Mouse (Mus musculus) embryonic stem cell, embryonic (primary cell): ENCODE measurements around the gene Sh3gl2.

Experiments
- CTCF ChIA-PET, 4 experiments: fragments of 300-600 bp in 2 of 4; fragments of 350-600 bp in 2 of 4; sonication (Branson Sonifier 250); formaldehyde crosslinking; loops; one replicate each; lab custom pipeline; 2022; ENCODE audit warnings: inconsistent platforms in 2 of 4; lab: Charles Lee
- POLR2A ChIA-PET, 4 experiments: fragments of 300-600 bp in 2 of 4; fragments of 350-600 bp in 2 of 4; sonication (Branson Sonifier 250); formaldehyde crosslinking; loops; one replicate each; lab custom pipeline; 2022; ENCODE audit warnings: antibody characterized with exemption in 4 of 4, inconsistent platforms in 1 of 4; lab: Charles Lee

Gene Sh3gl2

DNA sequence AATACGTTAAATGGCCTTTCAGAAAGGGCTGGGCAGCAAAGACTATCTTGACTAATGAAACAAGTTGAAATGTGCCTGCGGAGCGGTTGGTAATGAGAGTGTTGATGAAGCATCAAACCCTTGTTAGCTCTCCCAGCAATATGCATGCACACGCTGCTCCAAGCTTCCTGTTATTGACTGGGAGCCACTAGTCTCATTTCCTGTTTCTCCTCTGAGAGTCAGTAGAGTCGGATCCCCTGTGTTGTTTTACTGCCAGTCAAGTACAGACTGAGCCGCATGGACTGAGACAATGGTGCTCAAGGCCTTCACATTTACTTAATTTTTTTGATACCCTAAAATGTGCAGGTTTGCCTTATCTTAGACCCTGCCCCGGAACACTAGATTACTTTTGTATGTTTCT lies 386.1 kb downstream of the Sh3gl2 start:
- POLR2A ChIA-PET, result no interaction called here

DNA sequence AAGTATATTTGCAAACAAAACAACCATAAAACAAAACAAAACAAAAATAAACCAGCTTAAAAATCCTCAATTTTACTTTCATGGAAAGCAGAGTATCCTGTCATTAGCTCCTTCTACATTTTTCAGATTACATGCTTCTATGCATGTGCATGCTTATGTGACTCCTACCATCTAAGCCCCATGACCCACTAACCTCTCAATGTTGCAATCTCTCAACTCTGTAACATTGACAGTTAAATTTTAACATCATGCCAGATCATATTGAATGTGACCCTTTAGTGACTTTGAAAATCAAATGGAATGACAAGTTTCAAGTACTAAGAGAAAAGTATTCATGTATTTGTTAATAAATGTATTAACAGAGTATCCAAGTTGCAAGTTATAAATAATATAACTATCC lies 389.2 kb downstream of the Sh3gl2 start:
- ChIA-PET CTCF (no interaction called here), POLR2A (no interaction called here)

More for the DNA sequence above, 386.1 kb downstream of the Sh3gl2 start:
- CTCF ChIA-PET, result no interaction called here

DNA sequence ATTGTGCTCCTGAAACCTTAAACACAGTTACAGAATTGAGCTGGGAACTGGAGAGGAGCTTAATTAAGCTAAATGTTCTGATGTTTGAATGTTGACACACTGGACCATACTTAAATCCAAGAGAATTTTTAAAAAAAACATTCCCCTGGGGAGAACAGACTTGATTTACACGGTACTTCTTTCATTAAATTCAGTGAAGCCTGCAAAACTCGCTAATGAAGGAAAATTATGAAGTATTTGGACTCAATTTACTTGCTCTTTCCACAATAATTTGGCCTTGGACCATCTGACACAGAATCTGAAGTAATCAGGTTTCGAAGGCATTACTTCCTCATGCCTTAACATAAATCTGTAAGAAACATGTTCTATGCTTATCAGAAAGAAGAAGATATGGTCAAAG lies 408.4 kb downstream of the Sh3gl2 start:
- POLR2A ChIA-PET, result no interaction called here
- CTCF ChIA-PET, result no interaction called here

DNA sequence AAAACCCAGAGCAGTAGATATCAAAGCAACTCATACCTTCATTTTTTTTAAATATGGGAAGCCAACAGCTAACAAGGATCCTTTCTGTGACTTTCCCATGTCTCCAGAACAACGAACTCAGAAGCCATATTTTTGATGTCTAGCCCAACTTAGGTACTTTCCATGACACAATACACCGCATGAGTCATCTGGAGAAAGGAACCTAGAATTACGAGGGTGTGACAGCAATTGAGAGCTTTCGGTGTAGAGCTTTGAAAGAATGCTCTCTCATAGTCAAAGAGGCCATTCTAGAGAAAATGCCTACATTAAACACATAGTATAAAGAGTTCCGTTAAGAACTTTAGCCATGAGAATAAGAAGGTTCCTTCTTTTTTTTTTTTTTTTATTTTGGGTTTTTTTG lies 413.8 kb downstream of the Sh3gl2 start:
- POLR2A ChIA-PET, result no interaction called here
- CTCF ChIA-PET, result interaction anchor here in 1 of 4 experiments (0.6 kb wide), 2 partner anchors 82 to 221 kb away, joined by 3 read pairs; no protein-coding TSS in a partner anchor

DNA sequence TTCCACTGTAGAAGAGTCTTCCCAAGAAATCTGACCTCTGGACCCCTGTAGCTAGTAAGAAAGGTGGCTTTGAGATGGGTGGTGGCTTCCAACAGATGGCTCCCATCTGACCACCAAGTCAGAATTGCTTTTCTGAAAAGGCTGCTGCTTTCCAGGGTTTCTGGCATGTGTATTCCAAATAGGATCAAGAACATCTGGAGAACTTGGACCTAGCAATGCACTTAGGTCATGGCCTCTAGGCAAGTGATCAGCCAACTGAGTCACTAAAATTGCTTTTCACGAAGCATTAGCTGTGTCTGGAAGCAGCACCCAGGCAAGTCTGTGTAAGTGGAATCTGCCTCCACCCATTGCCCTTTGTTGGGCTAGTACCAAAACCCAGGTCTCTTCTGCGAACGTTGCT lies 414.3 kb downstream of the Sh3gl2 start:
- ChIA-PET POLR2A (no interaction called here), CTCF (interaction anchor here in 1 of 4 experiments (0.6 kb wide), 2 partner anchors 83 to 220 kb away, joined by 3 read pairs; no protein-coding TSS in a partner anchor)

DNA sequence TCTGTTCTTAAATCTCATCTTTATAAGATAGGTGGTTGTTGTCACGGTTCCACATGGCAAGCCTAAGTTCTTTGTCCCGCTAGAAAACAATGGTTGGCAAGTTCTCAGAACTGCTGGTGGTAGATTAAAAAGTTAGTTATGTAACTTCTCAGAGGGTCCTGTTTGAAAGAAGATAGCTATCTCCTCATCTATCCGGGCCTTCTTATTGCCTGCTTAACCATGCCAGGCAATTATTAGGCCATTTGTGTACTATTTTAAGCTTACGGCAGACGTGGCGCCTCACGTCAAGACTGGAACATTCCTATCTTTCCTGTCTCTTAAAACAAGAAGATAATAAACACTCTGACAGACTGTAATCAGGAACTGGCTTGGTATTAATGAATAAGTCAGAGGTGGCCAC lies 424.5 kb downstream of the Sh3gl2 start:
- ChIA-PET POLR2A (no interaction called here), CTCF (no interaction called here)

DNA sequence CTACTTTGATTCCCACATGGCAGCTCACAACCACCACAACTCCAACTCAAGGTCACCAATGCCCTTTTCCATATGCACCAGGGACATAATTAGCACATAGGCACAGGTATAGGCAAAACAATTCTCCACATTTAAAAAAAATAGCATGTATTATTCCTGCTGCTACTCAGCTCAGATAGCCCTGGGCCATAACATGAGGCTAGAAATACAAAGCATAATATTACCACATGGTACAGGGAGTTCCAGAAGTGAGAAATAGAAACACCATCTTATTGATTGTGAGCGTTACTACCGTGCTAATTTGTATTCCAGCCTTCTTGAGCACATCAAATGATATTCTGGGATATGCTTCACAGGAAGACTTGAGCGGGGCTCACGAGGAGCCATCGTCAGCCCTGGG lies 464.3 kb downstream of the Sh3gl2 start:
- CTCF ChIA-PET, result no interaction called here
- POLR2A ChIA-PET, result no interaction called here

DNA sequence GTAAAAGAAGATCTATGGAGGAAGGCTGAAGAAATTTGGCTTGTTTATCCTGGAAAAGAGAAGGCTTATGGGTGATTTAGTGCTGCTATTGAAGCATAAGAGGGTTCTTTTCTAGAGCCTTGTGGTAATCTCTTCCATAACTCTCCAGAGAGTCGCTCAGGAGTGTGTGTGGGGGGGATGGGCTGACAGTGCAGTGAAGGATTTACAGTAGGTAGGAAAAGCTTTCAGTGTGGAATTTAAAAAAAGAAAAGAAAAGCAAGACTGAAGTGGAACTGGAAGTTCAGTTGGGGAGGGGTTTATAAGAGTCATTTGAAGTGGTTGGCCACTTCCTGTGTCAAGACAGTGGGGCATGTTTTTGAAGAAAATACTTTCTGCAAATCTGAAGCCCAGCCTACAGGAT lies 464.8 kb downstream of the Sh3gl2 start:
- ChIA-PET CTCF (no interaction called here), POLR2A (no interaction called here)

DNA sequence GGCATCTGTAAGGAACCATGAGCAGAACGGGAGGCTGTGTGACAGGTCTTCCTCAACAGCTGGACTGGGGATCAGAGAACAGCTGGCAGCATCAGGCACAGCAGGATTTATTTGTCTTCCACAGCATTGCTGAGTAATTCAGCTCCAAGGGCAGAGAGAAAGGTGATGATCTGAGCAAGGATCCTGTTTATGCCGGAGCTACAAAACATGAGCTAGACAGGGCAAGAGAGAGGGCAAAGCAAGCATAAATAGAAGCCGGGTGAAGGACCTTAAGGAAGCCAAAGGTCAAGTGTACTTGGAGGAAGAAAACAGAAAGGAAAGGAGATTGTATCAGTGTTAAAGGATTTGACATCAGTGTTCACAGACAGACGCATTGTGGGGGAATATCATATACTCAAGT lies 467.4 kb downstream of the Sh3gl2 start:
- CTCF ChIA-PET, result no interaction called here
- POLR2A ChIA-PET, result no interaction called here

DNA sequence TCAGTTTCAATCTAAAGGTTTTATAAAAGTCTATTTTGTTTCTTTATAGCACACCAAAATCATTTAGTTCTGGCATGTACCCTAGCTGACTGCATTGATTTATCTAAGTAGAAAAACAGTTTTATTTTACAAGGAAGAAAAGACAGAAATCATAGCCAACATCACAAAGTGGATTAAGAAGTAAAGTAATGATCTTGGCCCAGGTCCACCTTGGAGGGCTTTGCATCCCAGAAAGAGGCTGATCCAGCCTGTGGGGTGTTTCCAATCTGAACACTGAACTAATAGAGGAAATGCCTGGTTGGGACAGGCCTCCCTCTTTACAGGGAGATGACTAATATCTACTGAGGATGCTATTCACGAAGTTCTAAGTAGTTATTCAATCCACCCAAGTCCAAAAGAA lies 472.7 kb downstream of the Sh3gl2 start:
- CTCF ChIA-PET, result no interaction called here
- POLR2A ChIA-PET, result no interaction called here

DNA sequence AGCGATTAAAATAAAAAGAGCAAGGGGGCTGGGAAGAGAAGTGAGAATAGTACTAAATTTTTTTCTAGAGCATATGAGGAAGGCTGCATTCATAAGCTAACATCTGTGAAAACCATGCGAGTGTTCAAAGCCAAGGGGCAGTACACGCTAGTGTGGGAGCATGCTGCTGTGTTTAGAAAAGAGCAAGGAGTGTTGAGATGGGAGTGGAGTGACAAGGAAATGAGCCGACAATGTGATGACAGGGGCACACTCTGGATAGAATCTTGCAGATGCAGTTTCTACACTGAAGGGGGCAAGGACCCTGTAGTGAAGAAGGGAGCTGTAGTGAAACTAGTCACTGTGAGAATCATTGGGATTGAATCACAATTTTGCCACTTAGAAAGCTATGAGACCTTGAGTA lies 481.2 kb downstream of the Sh3gl2 start:
- ChIA-PET POLR2A (no interaction called here), CTCF (interaction anchor here in 1 of 4 experiments (0.6 kb wide), 1 partner anchor 239 kb away, joined by 3 read pairs; no protein-coding TSS in a partner anchor)
